In genomic region chr10:43043351-43044209, GRCm38 (mm10) we compare ENCODE assay signal across 8 mouse cellular contexts.
DNase-seq lines count a peak whose midpoint lies in the region; ATAC-seq lines count a peak whose summit lies in the region.

No protein-coding gene starts in this region.

- no peaks in the 10 kb centered on the region for H3K36me3 ChIP-seq in heart, embryonic 10.5 days
- peaks cover 9% of the 10 kb centered on the region; the same call in 1 of the 2 replicates for H3K36me3 ChIP-seq in limb, embryonic 13.5 days

- WGBS in heart, embryonic 10.5 days = 24% methylated on average over 7 of the region's 7 CpGs
- 18% methylated on average over 7 of the region's 7 CpGs for WGBS in limb, embryonic 13.5 days

- no peak overlapping the region for H3K9ac ChIP-seq in limb, embryonic 13.5 days

- peak overlapping the region; percentile 32 for H3K4me3 ChIP-seq in heart, embryonic 10.5 days
- no peak overlapping the region for H3K4me3 ChIP-seq in limb, embryonic 13.5 days

- no peak overlapping the region; the same call in 1 of the 2 replicates for H3K4me2 ChIP-seq in limb, embryonic 13.5 days (replicated peaks)

- H3K27me3 ChIP-seq in heart, embryonic 10.5 days (ENCODE audit: insufficient read depth, poor library complexity, severe bottlenecking) = no peaks in the 10 kb centered on the region
- H3K27me3 ChIP-seq in limb, embryonic 13.5 days = no peaks in the 10 kb centered on the region

- peaks cover 35% of the 10 kb centered on the region for H3K4me1 ChIP-seq in heart, embryonic 10.5 days
- peaks cover 40% of the 10 kb centered on the region for H3K4me1 ChIP-seq in limb, embryonic 13.5 days

- peak; percentile 58; the same call in 1 of the 2 replicates for ATAC-seq in limb, embryonic 13.5 days (ENCODE audit: low FRiP score, low read depth)

- peak; percentile 52 for DNase-seq in retina, embryonic 14.5 days (ENCODE audit: low spot score)
- no peak for DNase-seq in retina, postnatal 1 day
- no peak for DNase-seq in heart, embryonic 10.5 days (ENCODE audit: low spot score)
- DNase-seq in adrenal gland, postnatal 14 days = no peak
- DNase-seq in cerebellum, adult 9-10 months = no peak
- DNase-seq in cerebellum, postnatal 14 days = no peak
- DNase-seq in ovary, postnatal 14 days (ENCODE audit: low spot score) = no peak

- no peaks in the 10 kb centered on the region; the same call in 1 of the 2 replicates for H3K9me3 ChIP-seq in heart, embryonic 10.5 days
- H3K9me3 ChIP-seq in limb, embryonic 13.5 days = no peaks in the 10 kb centered on the region

- peak overlapping the region; percentile 90 for H3K27ac ChIP-seq in heart, embryonic 10.5 days
- peak overlapping the region; percentile 80 for H3K27ac ChIP-seq in limb, embryonic 13.5 days
